Mouse (Mus musculus): ENCODE results near the gene Necap2.

The Necap2 gene

GRCm38 (mm10) chr4:141077681-141078509 lies at the start of gene Necap2:
Necap2 (minus strand) TSS chr4:141078357.
- peak; percentile 94 for DNase-seq

GRCm38 (mm10) chr4:141123065-141123464 lies 44.9 kb upstream of the Necap2 start:
- DNase-seq: no peak

GRCm38 (mm10) chr4:141122663-141123062 lies 44.5 kb upstream of the Necap2 start:
- DNase-seq: no peak

- DNase-seq: peak; percentile 69
Measured at GRCm38 (mm10) chr4:141120700-141121099, 42.5 kb upstream of the Necap2 start.

GRCm38 (mm10) chr4:141118691-141119090 lies 40.5 kb upstream of the Necap2 start:
- DNase-seq: no peak

GRCm38 (mm10) chr4:141115398-141115797 lies 37.2 kb upstream of the Necap2 start:
- DNase-seq: no peak

- DNase-seq: peak; percentile 29
Measured at GRCm38 (mm10) chr4:141114521-141114981, 36.4 kb upstream of the Necap2 start.

GRCm38 (mm10) chr4:141113831-141114230 lies 35.7 kb upstream of the Necap2 start:
- no peak for DNase-seq

GRCm38 (mm10) chr4:141108196-141108732 lies 30.1 kb upstream of the Necap2 start:
- DNase-seq: no peak

GRCm38 (mm10) chr4:141106526-141107183 lies 28.5 kb upstream of the Necap2 start:
- no peak for DNase-seq

GRCm38 (mm10) chr4:141101855-141102254 lies 23.7 kb upstream of the Necap2 start:
- DNase-seq: no peak

- DNase-seq: no peak
Measured at GRCm38 (mm10) chr4:141101291-141101690, 23.1 kb upstream of the Necap2 start.

- no peak for DNase-seq
Measured at GRCm38 (mm10) chr4:141099956-141100355, 21.8 kb upstream of the Necap2 start.

- no peak for DNase-seq
Measured at GRCm38 (mm10) chr4:141098935-141099334, 20.8 kb upstream of the Necap2 start.

GRCm38 (mm10) chr4:141096710-141097109 lies 18.6 kb upstream of the Necap2 start:
- no peak for DNase-seq

GRCm38 (mm10) chr4:141095016-141095415 lies 16.9 kb upstream of the Necap2 start:
- DNase-seq: no peak

GRCm38 (mm10) chr4:141088714-141089113 lies 10.6 kb upstream of the Necap2 start:
- peak; percentile 49 for DNase-seq

- no peak for DNase-seq
Measured at GRCm38 (mm10) chr4:141088033-141088432, 9.9 kb upstream of the Necap2 start, which contains the start of gene Spata21. Spata21 (plus strand) TSS chr4:141088333.

- no peak for DNase-seq
Measured at GRCm38 (mm10) chr4:141086862-141087261, 8.7 kb upstream of the Necap2 start.

GRCm38 (mm10) chr4:141078510-141079137 lies 467 bp upstream of the Necap2 start:
- no peak for DNase-seq

- DNase-seq: no peak
Measured at GRCm38 (mm10) chr4:141076761-141077506, 1.2 kb downstream of the Necap2 start.

- no peak for DNase-seq
Measured at GRCm38 (mm10) chr4:141074109-141074508, 4.0 kb downstream of the Necap2 start.
